Mouse (Mus musculus) C2C12 (cell line): ENCODE data around the gene Sf3b2. TPM values are rescaled to one million over a fixed set of nuclear protein-coding genes. Genes with fewer than 3 reads are reported as not detected.

Source experiments
- H3K27me3 ChIP-seq: one replicate; pipeline ENCODE4 v1.6.1; 2011; ENCODE audit not compliant: control insufficient read depth, insufficient read depth, insufficient read length
- H3K36me3 ChIP-seq: one replicate; pipeline ENCODE4 v1.6.1; 2011; ENCODE audit not compliant: control insufficient read depth, insufficient read depth
- H3K4me3 ChIP-seq: one replicate; pipeline ENCODE4 v1.5.1; 2011; ENCODE audit warnings: mild to moderate bottlenecking, control low read depth; ENCODE audit not compliant: poor library complexity, insufficient read depth, severe bottlenecking
- H3K79me2 ChIP-seq: one replicate; pipeline ENCODE4 v1.6.1; 2011; ENCODE audit not compliant: control insufficient read depth, insufficient read depth
- H3K79me3 ChIP-seq: one replicate; pipeline ENCODE4 v1.6.1; 2011; ENCODE audit warnings: low read depth, control low read depth
- H3ac ChIP-seq: one replicate; pipeline ENCODE3; 2011; ENCODE audit warnings: low read depth; ENCODE audit not compliant: control insufficient read depth, insufficient read length
- CEBPB ChIP-seq: IDR thresholded peaks from one replicate; pipeline ENCODE4 v1.6.1; 2011; ENCODE audit warnings: low read depth, mild to moderate bottlenecking, control low read depth, moderate library complexity
- CTCF ChIP-seq: IDR thresholded peaks from one replicate; pipeline ENCODE4 v1.5.1; 2011; ENCODE audit not compliant: control insufficient read depth, insufficient read depth, insufficient read length
- FOSL1 ChIP-seq: IDR thresholded peaks from one replicate; pipeline ENCODE4 v1.8.0; 2011; ENCODE audit warnings: mild to moderate bottlenecking, low read length; ENCODE audit not compliant: poor library complexity, insufficient read depth, severe bottlenecking
- MAX ChIP-seq: IDR thresholded peaks from one replicate; pipeline ENCODE4 v1.6.1; 2011; ENCODE audit warnings: mild to moderate bottlenecking, control low read depth
- MYOD1 ChIP-seq: IDR thresholded peaks from one replicate; pipeline ENCODE4 v1.6.1; 2011; ENCODE audit warnings: low read depth; ENCODE audit not compliant: control insufficient read depth, insufficient read length
- MYOG ChIP-seq: IDR thresholded peaks from one replicate; pipeline ENCODE4 v1.6.1; 2011; ENCODE audit not compliant: control insufficient read depth, insufficient read length; ENCODE audit errors: extremely low read depth
- USF1 ChIP-seq: IDR thresholded peaks from one replicate; pipeline ENCODE4 v1.6.1; 2011; ENCODE audit warnings: low read depth, mild to moderate bottlenecking, control low read depth, moderate library complexity
- polyA plus RNA-seq: library from polyadenylated mRNA; unstranded; fragments of >200 nt; fragmentation: generic; extraction: Trizol; gene quantifications from one replicate; pipeline ENCODE4 v1.2.1, GENCODE M21; 2012; ENCODE audit warnings: missing spikeins

The Sf3b2 gene
- polyA plus RNA-seq, 1 experiment: 149 TPM

DNA sequence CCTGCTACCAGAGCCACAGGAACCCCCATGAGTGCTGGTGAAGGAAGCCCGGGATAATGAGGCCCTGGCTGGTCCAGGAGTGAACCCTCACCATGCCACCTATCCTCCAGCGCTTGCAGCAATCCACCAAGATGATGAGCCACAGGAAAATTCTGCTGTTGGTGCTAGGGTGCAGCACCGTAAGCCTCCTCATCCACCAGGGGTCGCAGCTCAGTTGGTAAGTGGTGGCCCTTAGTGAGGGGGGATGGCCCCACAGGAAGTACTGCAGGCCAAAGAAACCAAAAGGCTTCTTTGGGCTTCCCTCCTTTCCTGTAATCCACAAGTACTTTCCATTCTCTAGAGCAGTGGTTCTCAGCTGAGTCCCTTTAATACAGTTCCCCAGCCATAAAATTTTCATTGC lies 7.2 kb upstream of the Sf3b2 start:
- no peak for TF ChIP-seq CEBPB
- peak; percentile 59 for TF ChIP-seq CTCF
- Histone ChIP-seq H3ac (no peak overlapping the region), H3K36me3 (no peaks in the 10 kb centered on the region), H3K27me3 (no peaks in the 10 kb centered on the region), H3K4me3 (no peak overlapping the region), H3K79me3 (no peaks in the 10 kb centered on the region), H3K79me2 (no peaks in the 10 kb centered on the region)

GRCm38 (mm10) chr19:5300588-5300987 lies 5.3 kb upstream of the Sf3b2 start:
- TF ChIP-seq USF1: no peak
- no peak for TF ChIP-seq MYOD1
- no peak for TF ChIP-seq CEBPB
- TF ChIP-seq FOSL1: no peak
- no peak for TF ChIP-seq CTCF
- TF ChIP-seq MYOG: no peak
- TF ChIP-seq MAX: no peak
- Histone ChIP-seq H3ac (no peak overlapping the region), H3K4me3 (no peak overlapping the region), H3K79me2 (no peaks in the 10 kb centered on the region), H3K36me3 (no peaks in the 10 kb centered on the region), H3K27me3 (no peaks in the 10 kb centered on the region), H3K79me3 (no peaks in the 10 kb centered on the region)

- Histone ChIP-seq H3ac (no peak within 1 kb of the TSS), H3K36me3 (peaks cover 13% of the 10 kb centered on the region), H3K27me3 (no peaks in the 10 kb centered on the region), H3K79me2 (peaks cover 20% of the 10 kb centered on the region), H3K4me3 (no peak within 1 kb of the TSS), H3K79me3 (peaks cover 18% of the 10 kb centered on the region)
- TF ChIP-seq CTCF (no peak), USF1 (no peak), FOSL1 (no peak), MYOD1 (no peak), MYOG (no peak), CEBPB (no peak), MAX (no peak)
Measured at GRCm38 (mm10) chr19:5297903-5298800, 2.9 kb upstream of the Sf3b2 start, which contains the start of gene Gal3st3. Gene Gal3st3, plus strand, starts transcription at chr19:5298331.

DNA sequence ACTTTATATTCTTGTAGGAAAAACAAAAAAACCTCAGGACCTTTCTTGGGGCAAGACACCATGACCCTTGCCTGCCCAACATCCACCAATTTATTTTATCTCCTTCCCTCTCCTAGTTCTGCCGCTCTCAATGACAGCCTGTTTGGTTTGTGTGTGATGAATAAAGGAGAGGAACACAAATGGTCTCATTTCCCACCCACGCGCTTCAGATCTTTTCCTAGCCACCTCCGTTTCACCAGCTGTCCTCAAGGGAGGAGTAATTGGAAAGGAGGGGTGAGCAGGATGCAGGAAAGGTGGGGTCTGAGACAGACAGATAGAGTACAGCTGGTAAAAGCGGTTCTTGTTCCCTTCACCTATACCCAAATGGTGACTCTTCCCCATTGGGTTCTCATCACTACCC lies 1.4 kb upstream of the Sf3b2 start:
- peaks cover 23% of the 10 kb centered on the region for H3K79me3 ChIP-seq

GRCm38 (mm10) chr19:5295736-5296075 lies 451 bp upstream of the Sf3b2 start:
- peak overlapping the region; percentile 83 for H3ac ChIP-seq
- H3K4me3 ChIP-seq: peak overlapping the region; percentile 89
- H3K79me2 ChIP-seq: peaks cover 37% of the 10 kb centered on the region
- TF ChIP-seq MYOG: no peak
- TF ChIP-seq CTCF: no peak
- TF ChIP-seq MYOD1: no peak
- no peak for TF ChIP-seq FOSL1
- no peak for TF ChIP-seq MAX
- H3K36me3 ChIP-seq: peaks cover 37% of the 10 kb centered on the region
- no peaks in the 10 kb centered on the region for H3K27me3 ChIP-seq
- H3K79me3 ChIP-seq: peaks cover 23% of the 10 kb centered on the region

More for the DNA sequence above, 1.4 kb upstream of the Sf3b2 start:
- Histone ChIP-seq H3K36me3 (peaks cover 28% of the 10 kb centered on the region), H3ac (no peak overlapping the region), H3K27me3 (no peaks in the 10 kb centered on the region), H3K79me2 (peaks cover 35% of the 10 kb centered on the region), H3K4me3 (no peak overlapping the region)
- no peak for TF ChIP-seq MYOG
- no peak for TF ChIP-seq MAX
- TF ChIP-seq FOSL1: no peak
- no peak for TF ChIP-seq CEBPB
- TF ChIP-seq USF1: no peak
- no peak for TF ChIP-seq CTCF
- TF ChIP-seq MYOD1: no peak

GRCm38 (mm10) chr19:5278381-5278780 lies 16.9 kb downstream of the Sf3b2 start:
- TF ChIP-seq MYOG (no peak), FOSL1 (no peak), CTCF (no peak), MYOD1 (no peak), USF1 (no peak), MAX (no peak), CEBPB (no peak)
- Histone ChIP-seq H3ac (no peak overlapping the region), H3K79me3 (peaks cover 7% of the 10 kb centered on the region), H3K79me2 (peaks cover 16% of the 10 kb centered on the region), H3K27me3 (no peaks in the 10 kb centered on the region), H3K36me3 (peaks cover 83% of the 10 kb centered on the region), H3K4me3 (no peak overlapping the region)
